Mouse (Mus musculus) brain, embryonic 14.5 days (tissue): ENCODE results near the gene Selp.

Experiments
- CTCF ChIP-seq: fragments of 200-500 bp; IDR thresholded peaks from 2 replicates; pipeline ENCODE4 v1.5.1; 2012; ENCODE audit warnings: inconsistent platforms, mild to moderate bottlenecking, moderate library complexity, borderline replicate concordance; ENCODE audit not compliant: insufficient read depth, insufficient read length; ENCODE audit errors: extremely low read depth
- POLR2A ChIP-seq: fragments of 200-500 bp; IDR thresholded peaks from 2 replicates; pipeline ENCODE4 v1.6.1; 2012; ENCODE audit warnings: mild to moderate bottlenecking, inconsistent platforms, borderline replicate concordance; ENCODE audit not compliant: poor library complexity, insufficient read depth, insufficient read length, severe bottlenecking; ENCODE audit errors: extremely low read depth

GRCm38 (mm10) chr1:164123836-164124235, 8.8 kb downstream of the Selp start:
- TF ChIP-seq POLR2A (no peak), CTCF (no peak)
